Mouse (Mus musculus) midbrain, embryonic 14.5 days (tissue): ENCODE results near the gene Gm49336. TPM values are rescaled to one million over a fixed set of nuclear protein-coding genes. Genes with fewer than 3 reads are reported as not detected.
A peak's percentile ranks its signal among the peaks of the same experiment; 100 is the strongest.

ENCODE experiments used
- ATAC-seq: fragments of 200-750 bp; cut with Nextera tagmentation; 2 replicates; pipeline ENCODE4 v1.8.0; 2017; ENCODE audit warnings: moderate number of reproducible peaks, moderate library complexity; ENCODE audit not compliant: low FRiP score, low TSS enrichment
- DNase-seq: peaks from one replicate; pipeline ENCODE4 v3.0.0-alpha.2; 2015
- H3K27ac ChIP-seq: fragments of 300-500 bp; sonication (generic); replicated peaks from 2 replicates; pipeline ENCODE4 v1.5.1; 2014; ENCODE audit warnings: mild to moderate bottlenecking, low read depth, low read length, moderate library complexity
- H3K27me3 ChIP-seq: fragments of 300-500 bp; sonication (generic); 2 replicates; pipeline ENCODE4 v1.6.1; 2014; ENCODE audit warnings: low read length, control low read depth, mixed read lengths; ENCODE audit not compliant: control insufficient read depth, insufficient read depth
- H3K36me3 ChIP-seq: fragments of 300-500 bp; sonication (generic); 2 replicates; pipeline ENCODE4 v1.6.1; 2014; ENCODE audit warnings: low read length, control low read depth; ENCODE audit not compliant: control insufficient read depth, insufficient read depth
- H3K4me1 ChIP-seq: fragments of 300-500 bp; sonication (generic); 2 replicates; pipeline ENCODE4 v1.6.1; 2014; ENCODE audit warnings: mild to moderate bottlenecking, antibody characterized with exemption, low read length, control low read depth; ENCODE audit not compliant: control insufficient read depth, insufficient read depth
- H3K4me2 ChIP-seq: fragments of 300-500 bp; sonication (generic); 2 replicates; pipeline ENCODE4 v1.6.1; 2014; ENCODE audit warnings: mild to moderate bottlenecking, low read length, moderate library complexity
- H3K4me3 ChIP-seq: fragments of 300-500 bp; sonication (generic); replicated peaks from 2 replicates; pipeline ENCODE4 v1.5.1; 2014; ENCODE audit warnings: low read depth, low read length
- H3K9ac ChIP-seq: fragments of 300-500 bp; sonication (generic); replicated peaks from 2 replicates; pipeline ENCODE4 v1.6.1; 2014; ENCODE audit warnings: mild to moderate bottlenecking, low read length, moderate library complexity
- H3K9me3 ChIP-seq: fragments of 300-500 bp; sonication (generic); 2 replicates; pipeline ENCODE4 v1.6.1; 2016; ENCODE audit warnings: low read length, control low read depth, mixed read lengths; ENCODE audit not compliant: control insufficient read depth
- WGBS: fragments of 180-500 bp; shearing (Covaris S2); extraction: QIAGEN DNeasy Blood & Tissue Kit; methylation state at CpG from one replicate; pipeline ENCODE4 v1.1.7; 2014; 5-methylcytosine and 5-hydroxymethylcytosine counted together
- polyA plus RNA-seq: library from polyadenylated mRNA; unstranded; fragments of >200 nt; fragmentation: Nextera tagmentation; extraction: Ambion mirVana; gene quantifications from 2 replicates; pipeline ENCODE4 v1.2.1, GENCODE M21; 2014

Gm49336 gene
- polyA plus RNA-seq, 1 experiment from 2014 or later: 76.9 TPM

- DNase-seq: peak; percentile 21
- Histone ChIP-seq H3K4me2 (peak overlapping the region; percentile 63), H3K27ac (peak overlapping the region; percentile 91), H3K9ac (peak overlapping the region; percentile 92), H3K4me1 (peaks cover 14% of the 10 kb centered on the region; the same call in 1 of the 2 replicates), H3K27me3 (no peaks in the 10 kb centered on the region), H3K4me3 (peak overlapping the region; percentile 96), H3K9me3 (no peaks in the 10 kb centered on the region), H3K36me3 (no peaks in the 10 kb centered on the region)
- ATAC-seq: no peak; the same call in 1 of the 2 replicates
- WGBS: 16% methylated on average over 15 of the region's 15 CpGs
These were observed 995 bp upstream of the Gm49336 start for GRCm38 (mm10) chr14:60252004-60253000.

- ATAC-seq (peak; percentile 75), DNase-seq (peak; percentile 78)
- Histone ChIP-seq H3K36me3 (no peaks in the 10 kb centered on the region), H3K4me2 (peak overlapping the region; percentile 63), H3K27me3 (no peaks in the 10 kb centered on the region), H3K9me3 (no peaks in the 10 kb centered on the region), H3K27ac (peak overlapping the region; percentile 91), H3K4me3 (peak overlapping the region; percentile 96), H3K9ac (peak overlapping the region; percentile 92), H3K4me1 (peaks cover 14% of the 10 kb centered on the region; the same call in 1 of the 2 replicates)
- WGBS: under 1% methylated on average over 39 of the region's 39 CpGs
These were observed 428 bp downstream of the Gm49336 start for GRCm38 (mm10) chr14:60250879-60251278.

- Histone ChIP-seq H3K4me1 (peaks cover 14% of the 10 kb centered on the region; the same call in 1 of the 2 replicates), H3K9ac (peak overlapping the region; percentile 92), H3K4me2 (peak overlapping the region; percentile 63), H3K27ac (no peak overlapping the region), H3K9me3 (no peaks in the 10 kb centered on the region), H3K4me3 (peak overlapping the region; percentile 96), H3K36me3 (peaks cover 4% of the 10 kb centered on the region), H3K27me3 (no peaks in the 10 kb centered on the region)
- WGBS: 16% methylated on average over 8 of the region's 8 CpGs
- peak; percentile 11 for DNase-seq
- no peak for ATAC-seq
These were observed 941 bp downstream of the Gm49336 start for GRCm38 (mm10) chr14:60250366-60250765.

- no peaks in the 10 kb centered on the region for H3K4me1 ChIP-seq
- no peak overlapping the region for H3K9ac ChIP-seq
- ATAC-seq (no peak), DNase-seq (no peak)
- H3K36me3 ChIP-seq: peaks cover 65% of the 10 kb centered on the region
- H3K27ac ChIP-seq: no peak overlapping the region
- H3K27me3 ChIP-seq: no peaks in the 10 kb centered on the region
- H3K4me2 ChIP-seq: no peak overlapping the region
- WGBS: 89% methylated on average over 3 of the region's 3 CpGs
- H3K4me3 ChIP-seq: no peak overlapping the region
- no peaks in the 10 kb centered on the region for H3K9me3 ChIP-seq
These were observed 12.8 kb downstream of the Gm49336 start for GRCm38 (mm10) chr14:60238551-60238950.

- H3K4me2 ChIP-seq: no peak overlapping the region
- H3K4me1 ChIP-seq: no peaks in the 10 kb centered on the region
- H3K9ac ChIP-seq: no peak overlapping the region
- 91% methylated on average over 10 of the region's 10 CpGs for WGBS
- no peak overlapping the region for H3K4me3 ChIP-seq
- DNase-seq (no peak), ATAC-seq (no peak)
- H3K27ac ChIP-seq: no peak overlapping the region
- peaks cover 18% of the 10 kb centered on the region for H3K36me3 ChIP-seq
- H3K27me3 ChIP-seq: no peaks in the 10 kb centered on the region
- no peaks in the 10 kb centered on the region for H3K9me3 ChIP-seq
These were observed 31.4 kb downstream of the Gm49336 start for GRCm38 (mm10) chr14:60219886-60220285.

- Histone ChIP-seq H3K4me3 (no peak overlapping the region), H3K9me3 (no peaks in the 10 kb centered on the region), H3K4me1 (no peaks in the 10 kb centered on the region), H3K36me3 (peaks cover 18% of the 10 kb centered on the region), H3K27ac (no peak overlapping the region), H3K9ac (no peak overlapping the region), H3K27me3 (no peaks in the 10 kb centered on the region), H3K4me2 (no peak overlapping the region)
- DNase-seq (no peak), ATAC-seq (no peak)
- WGBS: 97% methylated on average over 4 of the region's 4 CpGs
These were observed 33.7 kb downstream of the Gm49336 start for GRCm38 (mm10) chr14:60217616-60218015.

GRCm38 (mm10) chr14:60216125-60216524 is 35.2 kb downstream of the Gm49336 start:
- Histone ChIP-seq H3K27me3 (no peaks in the 10 kb centered on the region), H3K9ac (no peak overlapping the region), H3K36me3 (peaks cover 13% of the 10 kb centered on the region), H3K4me1 (no peaks in the 10 kb centered on the region), H3K4me2 (no peak overlapping the region), H3K27ac (no peak overlapping the region), H3K4me3 (no peak overlapping the region), H3K9me3 (no peaks in the 10 kb centered on the region)
- DNase-seq (no peak), ATAC-seq (no peak)
- WGBS: 94% methylated on average over 1 of the region's 1 CpGs

- H3K9me3 ChIP-seq: no peaks in the 10 kb centered on the region
- no peak overlapping the region for H3K27ac ChIP-seq
- H3K4me1 ChIP-seq: no peaks in the 10 kb centered on the region
- no peak overlapping the region for H3K4me2 ChIP-seq
- DNase-seq: no peak
- no peaks in the 10 kb centered on the region for H3K27me3 ChIP-seq
- H3K9ac ChIP-seq: no peak overlapping the region
- H3K4me3 ChIP-seq: no peak overlapping the region
- peaks cover 9% of the 10 kb centered on the region for H3K36me3 ChIP-seq
- ATAC-seq: no peak
- 94% methylated on average over 3 of the region's 3 CpGs for WGBS
These were observed 36.3 kb downstream of the Gm49336 start for GRCm38 (mm10) chr14:60215000-60215399.
